Mouse (Mus musculus): ENCODE measurements around the gene Tpst1. TPM values are rescaled to one million over a fixed set of nuclear protein-coding genes. Genes with fewer than 3 reads are reported as not detected.

Tpst1 gene
- polyA plus RNA-seq, 1 experiment from 2014 or later = 56.5 TPM

DNA sequence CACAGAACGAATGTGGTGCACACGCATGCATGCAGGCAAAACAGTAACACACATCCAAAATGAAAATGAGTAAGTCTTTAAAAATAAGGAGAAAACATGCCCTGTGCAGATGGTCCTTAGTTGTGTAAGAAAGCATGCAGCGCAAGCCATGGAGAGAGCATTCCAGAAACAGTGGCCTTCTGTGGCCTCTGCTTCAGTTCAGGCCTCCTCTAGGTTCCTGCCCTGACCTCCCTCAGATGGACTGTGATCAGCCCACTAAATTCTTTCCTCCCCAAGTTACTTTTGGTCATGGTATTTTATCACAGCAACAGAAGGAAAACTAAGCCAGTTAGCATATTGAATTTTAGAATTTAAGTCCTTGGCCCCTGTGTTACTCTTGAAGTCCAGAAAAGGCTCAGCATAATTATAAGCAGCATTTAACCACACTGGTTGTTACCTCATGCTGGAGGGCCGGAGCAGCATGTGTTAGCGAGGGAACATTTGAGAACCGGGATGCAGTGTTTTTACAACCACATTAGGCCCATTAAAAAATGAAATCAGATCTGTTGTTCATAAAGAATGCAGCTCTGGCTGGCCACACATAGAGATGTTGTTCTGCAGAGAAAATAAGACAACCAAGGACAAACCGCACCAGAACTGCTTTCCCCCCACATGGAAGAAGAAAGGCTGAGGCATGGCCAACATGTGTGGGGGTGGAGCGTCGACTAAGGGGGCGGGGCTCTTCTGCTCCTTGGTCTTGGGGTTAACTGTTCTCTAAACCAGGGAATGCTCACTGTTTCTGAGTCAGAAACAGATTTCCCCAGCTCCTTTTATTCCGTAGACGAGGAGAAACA, 37.7 kb downstream of the Tpst1 start:
- Histone ChIP-seq H3K36me3 (replicated peaks) (peaks cover 19% of the 10 kb centered on the region), H3K4me2 (no peak overlapping the region), H3K27ac (no peak overlapping the region), H3K4me3 (replicated peaks) (no peak overlapping the region), H3K9me3 (no peaks in the 10 kb centered on the region), H3K9ac (no peak overlapping the region), H3K4me1 (no peaks in the 10 kb centered on the region), H3K27me3 (no peaks in the 10 kb centered on the region)
- ATAC-seq (ENCODE audit: low FRiP score) = no peak
- WGBS = 84% methylated on average over 12 of the region's 12 CpGs

DNA sequence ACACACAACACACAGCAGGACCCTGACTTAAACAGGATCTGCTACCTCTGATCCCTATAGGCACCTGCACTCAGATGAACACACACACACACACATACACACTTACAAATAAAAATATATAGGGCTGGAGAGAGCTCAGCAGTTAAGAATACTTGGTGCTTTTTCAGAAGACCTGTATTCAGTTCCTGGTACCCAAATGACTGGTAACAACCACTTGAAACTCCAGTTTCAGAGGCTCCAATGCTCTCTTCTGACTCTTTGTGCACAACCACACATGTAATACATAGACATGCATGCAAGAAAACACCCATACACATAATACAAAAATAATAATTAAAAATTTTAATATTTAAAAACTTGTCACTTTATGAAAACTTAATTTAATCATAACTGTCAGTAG, 39.5 kb downstream of the Tpst1 start:
- no peaks in the 10 kb centered on the region for H3K9me3 ChIP-seq
- peaks cover 25% of the 10 kb centered on the region for H3K36me3 ChIP-seq (replicated peaks)
- H3K4me1 ChIP-seq = no peaks in the 10 kb centered on the region
- no peak overlapping the region for H3K4me2 ChIP-seq
- no peak overlapping the region for H3K4me3 ChIP-seq (replicated peaks)
- ATAC-seq (ENCODE audit: low FRiP score) = no peak
- no peak overlapping the region for H3K9ac ChIP-seq
- no peak overlapping the region for H3K27ac ChIP-seq
- no peaks in the 10 kb centered on the region for H3K27me3 ChIP-seq

DNA sequence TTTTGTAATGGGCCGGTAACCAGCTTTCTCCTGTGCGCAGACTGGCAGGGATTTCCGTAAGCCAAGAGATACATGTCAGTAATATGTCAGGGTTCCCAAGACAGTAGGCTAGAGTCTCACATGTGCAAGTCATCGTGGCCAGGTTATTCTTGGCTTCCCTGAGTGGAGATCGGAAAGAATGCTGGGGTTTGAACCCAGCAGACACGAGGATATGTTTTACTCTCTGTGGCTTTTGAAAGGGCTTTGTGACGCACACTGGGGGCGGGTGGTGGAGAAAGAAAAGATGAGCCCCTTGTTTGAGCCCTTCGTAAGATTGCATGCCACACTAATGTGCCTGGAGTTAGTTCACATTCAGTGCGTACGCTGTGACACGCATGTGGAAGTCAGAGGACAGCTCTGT, 43.0 kb downstream of the Tpst1 start:
- no peak overlapping the region for H3K9ac ChIP-seq
- H3K4me2 ChIP-seq = no peak overlapping the region
- peaks cover 4% of the 10 kb centered on the region; the same call in 1 of the 2 replicates for H3K4me1 ChIP-seq
- no peak overlapping the region for H3K4me3 ChIP-seq (replicated peaks)
- H3K9me3 ChIP-seq = no peaks in the 10 kb centered on the region
- no peak for ATAC-seq (ENCODE audit: low FRiP score)
- H3K27ac ChIP-seq = no peak overlapping the region
- H3K36me3 ChIP-seq (replicated peaks) = peaks cover 16% of the 10 kb centered on the region
- H3K27me3 ChIP-seq = no peaks in the 10 kb centered on the region
- WGBS = 92% methylated on average over 12 of the region's 12 CpGs

DNA sequence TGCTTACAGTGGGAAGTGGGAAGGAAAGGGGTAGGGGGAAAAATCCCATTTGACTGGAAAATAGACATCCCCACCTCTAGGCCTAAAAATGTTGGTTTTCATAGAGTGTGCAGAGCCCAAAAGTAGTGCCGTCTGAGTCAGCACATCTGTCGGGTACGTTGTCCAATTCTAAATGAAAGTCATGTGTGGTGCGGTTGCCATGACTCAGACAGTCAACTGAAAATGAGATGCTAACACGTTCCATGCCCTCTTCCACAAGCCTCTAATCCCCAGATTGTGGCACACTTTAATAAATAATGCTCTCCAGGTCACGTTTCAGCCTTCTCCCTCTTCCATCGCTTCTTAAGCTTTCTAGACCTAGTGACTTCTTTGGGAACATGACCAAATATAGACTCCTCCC, 43.7 kb downstream of the Tpst1 start:
- peaks cover 16% of the 10 kb centered on the region for H3K36me3 ChIP-seq (replicated peaks)
- 94% methylated on average over 7 of the region's 7 CpGs for WGBS

DNA sequence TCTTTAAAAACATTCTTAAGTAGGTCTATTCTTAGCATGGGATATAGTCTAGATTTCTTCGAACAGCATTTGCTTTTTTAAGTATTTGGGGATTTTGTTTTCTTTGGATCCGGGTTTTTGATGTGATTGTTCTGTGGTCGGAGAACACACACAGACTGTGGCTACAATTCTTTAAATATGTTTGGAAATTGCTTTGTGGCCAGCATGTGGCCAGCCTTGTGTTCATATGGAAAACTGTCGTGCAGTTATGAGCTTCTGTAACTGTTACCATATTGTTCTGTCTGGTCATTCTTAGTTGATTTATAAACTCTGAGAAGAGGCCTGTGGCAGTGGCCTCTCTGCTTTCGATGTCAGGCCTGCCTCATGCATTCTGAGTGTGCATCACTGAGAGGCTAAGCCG, 44.8 kb downstream of the Tpst1 start:
- peaks cover 4% of the 10 kb centered on the region; the same call in 1 of the 2 replicates for H3K4me1 ChIP-seq
- H3K4me2 ChIP-seq = no peak overlapping the region
- H3K27me3 ChIP-seq = no peaks in the 10 kb centered on the region
- ATAC-seq (ENCODE audit: low FRiP score) = no peak
- H3K9ac ChIP-seq = no peak overlapping the region
- H3K4me3 ChIP-seq (replicated peaks) = no peak overlapping the region
- WGBS = 84% methylated on average over 6 of the region's 6 CpGs
- H3K9me3 ChIP-seq = no peaks in the 10 kb centered on the region
- peaks cover 16% of the 10 kb centered on the region for H3K36me3 ChIP-seq (replicated peaks)
- H3K27ac ChIP-seq = no peak overlapping the region

More for the DNA sequence above, 43.7 kb downstream of the Tpst1 start:
- no peak overlapping the region for H3K9ac ChIP-seq
- H3K27me3 ChIP-seq = no peaks in the 10 kb centered on the region
- ATAC-seq (ENCODE audit: low FRiP score) = no peak
- H3K4me2 ChIP-seq = no peak overlapping the region
- no peak overlapping the region for H3K27ac ChIP-seq
- H3K4me1 ChIP-seq = peaks cover 4% of the 10 kb centered on the region; the same call in 1 of the 2 replicates
- no peak overlapping the region for H3K4me3 ChIP-seq (replicated peaks)
- H3K9me3 ChIP-seq = no peaks in the 10 kb centered on the region

DNA sequence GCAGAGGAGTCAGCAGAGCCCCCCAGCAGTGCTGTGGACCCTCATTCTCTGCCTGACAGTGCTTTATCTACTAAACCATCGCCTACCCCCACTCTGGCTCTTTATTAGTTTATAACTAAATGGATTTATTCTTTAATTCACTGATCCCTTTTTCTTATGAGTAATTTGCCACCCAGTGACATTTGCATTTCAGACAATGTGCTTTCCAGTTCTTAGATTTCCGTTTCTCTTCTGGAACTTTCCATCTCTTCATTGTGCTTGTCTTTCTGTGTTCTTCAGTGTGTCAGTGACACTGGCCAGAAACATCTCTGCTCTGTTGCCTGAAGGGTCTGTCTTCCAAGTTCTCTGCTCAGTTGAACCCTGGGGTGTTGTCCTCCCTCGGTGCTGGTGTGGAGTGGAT, 46.1 kb downstream of the Tpst1 start:
- Histone ChIP-seq H3K27ac (no peak overlapping the region), H3K27me3 (no peaks in the 10 kb centered on the region), H3K4me3 (replicated peaks) (no peak overlapping the region), H3K9me3 (no peaks in the 10 kb centered on the region), H3K9ac (no peak overlapping the region), H3K36me3 (replicated peaks) (peaks cover 16% of the 10 kb centered on the region), H3K4me1 (peaks cover 4% of the 10 kb centered on the region; the same call in 1 of the 2 replicates), H3K4me2 (no peak overlapping the region)
- 82% methylated on average over 3 of the region's 3 CpGs for WGBS
- ATAC-seq (ENCODE audit: low FRiP score) = no peak

DNA sequence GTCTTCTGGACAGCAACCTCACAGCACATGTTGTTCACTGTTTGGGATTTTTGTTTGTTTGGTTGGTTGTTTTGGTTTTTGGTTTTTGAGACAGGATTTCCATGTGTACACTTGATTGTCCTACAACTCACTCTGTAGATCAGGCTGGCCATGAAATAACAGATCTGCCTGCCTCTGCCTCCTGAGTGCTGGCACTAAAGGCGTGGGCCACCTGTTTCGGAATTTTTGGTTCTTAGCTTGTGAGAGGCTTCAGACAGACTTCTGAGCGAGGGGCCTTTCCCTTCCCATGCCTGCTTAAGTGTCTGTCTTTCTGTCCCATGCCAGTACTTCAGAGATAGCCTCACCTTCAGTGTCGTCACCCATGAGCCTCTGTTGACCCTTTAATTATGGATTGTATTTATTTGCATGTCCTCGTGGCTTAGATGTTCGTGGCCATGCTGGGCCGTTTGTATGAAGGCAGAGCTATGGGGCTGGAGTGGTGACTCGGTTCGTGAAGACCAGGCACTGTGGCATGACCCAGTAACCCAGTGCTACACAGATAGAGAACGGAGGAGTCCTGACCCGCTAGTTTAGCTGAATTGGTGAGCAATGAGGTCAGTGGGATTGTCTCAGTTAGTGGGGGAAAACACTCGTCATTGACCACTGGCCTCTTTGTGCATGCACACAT, 47.1 kb downstream of the Tpst1 start:
- no peak overlapping the region for H3K9ac ChIP-seq
- H3K27ac ChIP-seq = no peak overlapping the region
- peaks cover 7% of the 10 kb centered on the region for H3K36me3 ChIP-seq (replicated peaks)
- no peak for ATAC-seq (ENCODE audit: low FRiP score)
- H3K27me3 ChIP-seq = no peaks in the 10 kb centered on the region
- WGBS = 88% methylated on average over 12 of the region's 12 CpGs
- H3K4me3 ChIP-seq (replicated peaks) = no peak overlapping the region
- peaks cover 4% of the 10 kb centered on the region; the same call in 1 of the 2 replicates for H3K4me1 ChIP-seq
- H3K4me2 ChIP-seq = no peak overlapping the region
- H3K9me3 ChIP-seq = no peaks in the 10 kb centered on the region

DNA sequence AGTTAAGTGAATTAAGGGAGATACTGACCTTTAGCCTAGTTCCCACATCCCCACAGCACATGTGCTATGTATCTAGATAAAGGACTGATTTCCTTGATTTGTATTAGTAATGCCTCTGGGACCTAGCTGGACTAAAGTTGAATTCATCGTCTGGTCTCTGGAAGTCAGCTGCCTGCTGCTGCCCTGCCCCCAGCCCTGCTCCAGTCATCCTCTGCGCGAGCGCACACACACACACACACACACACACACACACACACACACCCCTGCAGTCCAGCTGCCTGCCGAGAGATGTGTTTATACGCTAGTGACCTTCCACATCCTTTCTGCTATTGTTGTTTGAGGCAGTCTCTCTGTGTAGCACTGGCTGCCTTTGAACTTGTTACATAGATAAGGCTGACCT, 47.8 kb downstream of the Tpst1 start:
- Histone ChIP-seq H3K4me1 (peaks cover 4% of the 10 kb centered on the region; the same call in 1 of the 2 replicates), H3K36me3 (replicated peaks) (peaks cover 5% of the 10 kb centered on the region; the same call in 1 of the 2 replicates), H3K27me3 (no peaks in the 10 kb centered on the region), H3K9me3 (no peaks in the 10 kb centered on the region), H3K27ac (no peak overlapping the region), H3K4me2 (no peak overlapping the region), H3K4me3 (replicated peaks) (no peak overlapping the region), H3K9ac (no peak overlapping the region)
- WGBS = 74% methylated on average over 6 of the region's 6 CpGs
- ATAC-seq (ENCODE audit: low FRiP score) = no peak

DNA sequence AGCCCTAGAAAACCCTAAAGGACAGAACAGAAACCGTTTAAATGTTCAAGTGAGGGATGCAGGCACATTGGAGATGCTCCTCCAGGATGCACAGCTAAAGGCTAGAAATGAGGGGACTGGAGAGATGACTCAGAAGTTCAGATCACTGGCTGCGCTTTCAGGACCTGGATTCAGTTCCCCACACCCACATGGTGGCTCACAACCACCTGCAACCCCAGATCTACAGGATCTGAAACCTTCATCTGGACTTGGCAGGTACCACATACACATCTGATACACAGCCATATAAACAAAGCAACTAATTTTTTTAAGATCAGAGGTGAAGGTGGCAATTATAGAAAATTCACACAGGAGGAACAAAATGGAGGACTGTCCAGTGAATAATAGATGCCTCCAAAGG, 49.2 kb downstream of the Tpst1 start:
- no peaks in the 10 kb centered on the region for H3K9me3 ChIP-seq
- H3K4me2 ChIP-seq = no peak overlapping the region
- no peak overlapping the region for H3K9ac ChIP-seq
- H3K27me3 ChIP-seq = no peaks in the 10 kb centered on the region
- H3K4me3 ChIP-seq (replicated peaks) = no peak overlapping the region
- H3K36me3 ChIP-seq (replicated peaks) = no peaks in the 10 kb centered on the region; the same call in 1 of the 2 replicates
- no peak overlapping the region for H3K27ac ChIP-seq
- 86% methylated on average over 2 of the region's 2 CpGs for WGBS
- ATAC-seq (ENCODE audit: low FRiP score) = no peak
- H3K4me1 ChIP-seq = peaks cover 4% of the 10 kb centered on the region; the same call in 1 of the 2 replicates

DNA sequence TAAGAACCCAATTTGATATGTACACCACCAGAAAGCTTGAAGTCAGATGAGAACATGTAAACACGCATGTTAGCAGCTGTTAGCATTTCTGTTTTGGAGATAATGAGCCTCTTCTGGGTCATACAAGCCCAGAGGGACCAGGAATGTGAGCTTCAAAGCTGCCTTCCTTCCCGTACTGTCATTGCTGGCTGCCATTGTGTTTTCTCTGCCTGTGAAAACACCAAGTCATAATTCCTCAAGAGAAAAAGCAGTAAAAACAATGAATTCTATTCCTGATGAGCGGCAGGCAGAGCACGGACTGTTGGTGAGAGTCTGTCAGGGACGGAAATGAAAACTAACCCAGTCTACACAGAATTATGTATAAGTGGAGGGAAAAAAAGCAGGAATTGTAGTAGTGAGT, 51.1 kb downstream of the Tpst1 start:
- Histone ChIP-seq H3K27ac (no peak overlapping the region), H3K4me2 (no peak overlapping the region), H3K9ac (no peak overlapping the region), H3K4me1 (peaks cover 4% of the 10 kb centered on the region; the same call in 1 of the 2 replicates), H3K36me3 (replicated peaks) (no peaks in the 10 kb centered on the region; the same call in 1 of the 2 replicates), H3K9me3 (no peaks in the 10 kb centered on the region), H3K4me3 (replicated peaks) (no peak overlapping the region), H3K27me3 (no peaks in the 10 kb centered on the region)
- ATAC-seq (ENCODE audit: low FRiP score) = no peak
- WGBS = 79% methylated on average over 5 of the region's 5 CpGs

DNA sequence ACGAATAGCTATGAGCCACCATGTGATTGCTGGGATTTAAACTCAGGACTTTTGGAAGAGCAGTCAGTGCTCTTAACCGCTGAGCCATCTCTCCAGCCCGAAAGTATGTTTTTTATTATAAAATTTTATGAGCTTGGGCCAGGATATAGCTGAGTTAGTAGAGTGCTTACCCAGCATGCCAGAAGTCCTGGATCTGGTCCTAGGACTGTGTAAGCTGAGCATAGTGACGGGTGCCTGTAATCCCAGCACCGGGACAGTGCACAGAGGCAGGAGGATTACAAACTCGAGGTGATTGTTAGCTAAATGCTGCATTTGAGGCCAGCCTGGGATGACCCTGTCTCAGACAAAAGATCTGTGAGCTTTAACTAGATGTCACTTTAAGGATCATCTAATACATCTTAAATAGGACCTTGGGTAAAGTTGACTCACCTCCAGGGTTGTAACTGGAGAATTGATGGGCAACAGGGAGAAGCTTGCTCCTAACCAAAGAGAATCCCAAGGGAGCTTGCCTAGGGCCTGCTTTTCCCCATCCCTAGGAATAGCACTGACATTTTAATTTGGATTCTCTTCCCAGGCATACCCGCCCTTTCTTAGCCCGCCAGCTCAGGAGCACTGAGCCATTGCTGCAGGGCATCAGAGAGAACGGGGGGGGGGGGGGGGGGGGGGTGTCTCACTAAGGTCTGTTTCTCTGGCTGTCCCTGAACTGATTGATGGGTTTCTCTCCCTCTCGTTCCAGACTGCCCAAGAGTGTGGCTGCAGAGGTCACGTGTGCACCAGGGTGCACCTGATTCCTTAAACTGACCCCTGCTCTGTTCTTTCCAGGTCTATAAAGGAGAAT, 55.8 kb downstream of the Tpst1 start:
- Histone ChIP-seq H3K4me1 (no peaks in the 10 kb centered on the region), H3K4me3 (replicated peaks) (no peak overlapping the region), H3K4me2 (no peak overlapping the region), H3K27ac (no peak overlapping the region), H3K36me3 (replicated peaks) (no peaks in the 10 kb centered on the region), H3K27me3 (no peaks in the 10 kb centered on the region), H3K9ac (no peak overlapping the region), H3K9me3 (no peaks in the 10 kb centered on the region)
- ATAC-seq (ENCODE audit: low FRiP score) = no peak
- 78% methylated on average over 11 of the region's 11 CpGs for WGBS

DNA sequence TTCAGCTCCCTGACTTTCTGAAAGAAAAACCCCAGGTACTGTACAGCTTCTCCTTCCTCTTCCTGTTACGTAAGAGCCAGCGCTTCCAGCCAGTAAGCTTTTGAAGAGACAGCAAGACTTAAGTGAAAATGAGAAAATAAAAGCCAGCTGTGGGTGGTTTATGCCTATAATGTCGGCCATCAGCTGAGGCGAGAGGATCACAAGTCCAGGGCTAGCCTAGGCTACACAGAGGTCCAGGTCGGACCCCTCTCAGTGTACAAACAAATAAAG, 56.3 kb downstream of the Tpst1 start:
- no peak for ATAC-seq (ENCODE audit: low FRiP score)
- H3K9ac ChIP-seq = no peak overlapping the region
- no peak overlapping the region for H3K4me3 ChIP-seq (replicated peaks)
- 95% methylated on average over 5 of the region's 5 CpGs for WGBS
- H3K27me3 ChIP-seq = no peaks in the 10 kb centered on the region
- no peak overlapping the region for H3K4me2 ChIP-seq
- H3K36me3 ChIP-seq (replicated peaks) = no peaks in the 10 kb centered on the region
- H3K27ac ChIP-seq = no peak overlapping the region
- no peaks in the 10 kb centered on the region for H3K9me3 ChIP-seq
- H3K4me1 ChIP-seq = no peaks in the 10 kb centered on the region
